Mouse (Mus musculus) lung, adult 2 months (tissue): ENCODE data around the gene Cldn15. TPM values are rescaled to one million over a fixed set of nuclear protein-coding genes. Genes with fewer than 3 reads are reported as not detected.

Experiments
- DNase-seq: peaks from one replicate; pipeline ENCODE4 v3.0.0; 2022
- H3K4me1 ChIP-seq: fragments of 200-500 bp; 2 replicates; pipeline ENCODE4 v1.6.1; 2011; ENCODE audit warnings: low read length; ENCODE audit not compliant: control insufficient read depth, insufficient read depth
- H3K4me3 ChIP-seq: fragments of 200-500 bp; replicated peaks from 2 replicates; pipeline ENCODE3; 2011; ENCODE audit warnings: low read depth, mild to moderate bottlenecking, control low read depth, low read length; ENCODE audit errors: extremely low read depth
- CTCF ChIP-seq: fragments of 200-500 bp; IDR thresholded peaks from 2 replicates; pipeline ENCODE4 v1.5.1; 2011; ENCODE audit warnings: mild to moderate bottlenecking, low read length, control low read depth; ENCODE audit not compliant: insufficient read depth
- POLR2A ChIP-seq: fragments of 200-500 bp; IDR thresholded peaks from 2 replicates; pipeline ENCODE4 v1.6.1; 2011; ENCODE audit warnings: low read depth, mild to moderate bottlenecking, control low read depth, low read length, borderline replicate concordance; ENCODE audit errors: extremely low read depth
- WGBS: fragments of 180-500 bp; shearing (Covaris S2); methylation state at CpG from one replicate; pipeline ENCODE4 v1.1.7; 2018; 5-methylcytosine and 5-hydroxymethylcytosine counted together
- polyA plus RNA-seq: library from polyadenylated mRNA; depleted of rRNA; stranded (reverse); fragments of >200 nt; gene quantifications from 2 replicates; pipeline ENCODE4 v1.2.3, GENCODE M21; 2012

The Cldn15 gene
- polyA plus RNA-seq, 1 experiment, result 20.6 TPM

GRCm38 (mm10) chr5:136961983-136962461, 4.4 kb upstream of the Cldn15 start:
- 0% methylated on average over 20 of the region's 20 CpGs for WGBS
- H3K4me1 ChIP-seq, result peaks cover 15% of the 10 kb centered on the region
- peak; percentile 95 for DNase-seq
- H3K4me3 ChIP-seq, result peak overlapping the region; percentile 97
- TF ChIP-seq CTCF (0 out of 2 replicates have a peak, but pooled peaks have one; percentile 5), POLR2A (peak; percentile 73; the same call in 1 of the 2 replicates)

DNA sequence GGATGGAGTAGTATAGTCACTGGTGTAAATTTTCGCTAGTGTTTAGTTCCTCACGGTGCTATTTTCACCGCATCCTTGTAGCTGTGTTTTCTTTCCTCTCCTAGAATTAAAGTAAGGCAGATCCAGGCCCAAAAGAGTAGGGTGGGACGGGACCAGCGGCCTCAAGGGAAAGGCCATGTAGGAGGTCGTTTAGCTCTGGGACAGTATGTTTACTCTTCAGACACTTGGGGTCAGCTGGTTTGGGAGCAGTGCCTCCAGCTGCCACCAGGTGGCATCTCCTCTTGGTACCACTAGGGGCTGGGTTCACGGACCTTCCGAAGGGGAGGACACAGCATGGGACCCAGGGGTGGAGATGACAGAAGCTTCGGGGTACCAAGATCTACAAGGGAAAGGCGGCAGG, 3.9 kb upstream of the Cldn15 start:
- Histone ChIP-seq H3K4me1 (peaks cover 15% of the 10 kb centered on the region), H3K4me3 (peak overlapping the region; percentile 97)
- no peak for TF ChIP-seq POLR2A
- TF ChIP-seq CTCF, result peak; percentile 92
- peak; percentile 83 for DNase-seq
- WGBS, result under 1% methylated on average over 10 of the region's 10 CpGs

DNA sequence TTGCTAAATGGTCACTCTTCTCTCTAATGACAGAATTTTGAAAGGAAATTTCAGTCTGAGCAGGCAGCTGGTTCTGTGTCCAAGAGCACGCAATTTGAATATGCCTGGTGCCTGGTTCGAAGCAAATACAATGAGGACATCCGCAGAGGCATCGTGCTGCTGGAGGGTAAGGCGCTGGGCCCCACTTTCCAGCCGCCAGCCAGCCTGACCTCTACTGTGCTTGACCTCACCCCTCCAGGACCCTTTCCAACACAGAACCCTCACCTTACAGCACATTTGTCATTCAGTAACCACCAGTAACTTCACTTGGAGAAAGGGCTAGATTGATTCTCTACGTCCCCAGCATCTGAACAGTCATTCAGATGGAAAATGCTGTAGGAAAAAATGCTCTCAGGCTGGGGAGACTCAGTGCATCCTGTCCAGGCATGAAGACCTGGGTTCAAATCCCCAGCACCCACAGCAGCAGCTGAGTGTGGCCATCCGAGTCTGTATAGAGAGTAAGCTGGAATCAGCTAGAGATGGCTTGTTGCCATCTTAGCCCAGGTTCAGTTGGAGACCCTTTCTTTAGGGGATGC, 3.4 kb upstream of the Cldn15 start:
- Histone ChIP-seq H3K4me3 (no peak overlapping the region), H3K4me1 (peaks cover 15% of the 10 kb centered on the region)
- TF ChIP-seq CTCF (no peak), POLR2A (no peak)
- WGBS, result 68% methylated on average over 8 of the region's 8 CpGs
- DNase-seq, result no peak

- H3K4me1 ChIP-seq, result peaks cover 15% of the 10 kb centered on the region
- no peak for TF ChIP-seq POLR2A
- TF ChIP-seq CTCF, result no peak
- H3K4me3 ChIP-seq, result no peak overlapping the region
- whole genome bisulfite sequencing, result 52% methylated on average over 9 of the region's 9 CpGs
- no peak for DNase-seq
Observed at GRCm38 (mm10) chr5:136965210-136965609, 1.2 kb upstream of the Cldn15 start.

DNA sequence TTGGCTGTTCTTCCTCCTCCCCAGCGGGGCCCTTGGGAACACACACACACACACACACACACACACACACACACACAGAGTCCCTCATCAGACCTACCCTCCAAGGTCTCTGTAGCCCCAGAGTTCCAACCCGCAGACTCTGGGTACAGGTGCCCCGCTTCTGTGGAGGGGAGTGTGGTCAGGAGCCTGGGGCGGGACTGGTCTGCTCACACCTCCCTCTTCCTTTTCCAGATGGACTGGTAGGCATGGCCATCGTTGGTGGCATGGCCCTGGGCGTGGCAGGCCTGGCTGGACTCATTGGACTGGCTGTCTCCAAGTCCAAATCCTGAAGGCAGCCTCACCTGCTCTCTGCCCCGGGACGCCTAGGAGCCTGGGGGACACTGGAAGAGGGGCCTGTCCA, 730 bp upstream of the Cldn15 start:
- TF ChIP-seq POLR2A, result no peak
- no peak for TF ChIP-seq CTCF

DNA sequence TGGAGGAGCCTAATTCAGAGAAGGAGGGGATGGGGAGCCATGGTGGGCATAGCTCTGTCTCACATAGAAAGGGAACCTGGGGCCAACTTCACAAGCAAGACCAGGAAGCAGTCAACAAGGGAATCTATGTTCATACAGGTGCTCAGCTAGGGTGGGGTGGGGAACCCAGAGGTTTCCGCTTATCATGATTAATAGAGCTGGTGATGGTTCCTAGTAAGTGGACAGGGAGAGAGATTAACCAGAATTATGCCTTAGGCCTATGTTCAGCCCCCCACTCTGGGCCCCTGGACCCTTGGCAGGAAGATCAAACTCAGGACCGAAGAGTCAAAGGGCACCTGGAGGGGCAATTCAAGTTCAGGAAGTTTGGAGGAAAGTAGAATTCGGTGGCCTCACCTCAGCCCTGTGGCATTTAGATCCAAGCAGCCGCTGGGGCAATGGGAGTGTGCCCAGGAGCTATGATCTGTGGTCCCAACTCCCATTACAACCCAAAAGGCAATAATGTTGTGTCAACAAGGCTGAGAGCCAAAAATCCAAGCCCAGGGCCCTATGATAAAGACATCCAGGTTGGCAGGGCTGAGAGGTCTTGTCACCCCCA, 542 bp downstream of the Cldn15 start:
- H3K4me3 ChIP-seq, result no peak overlapping the region
- WGBS, result 69% methylated on average over 4 of the region's 4 CpGs
- H3K4me1 ChIP-seq, result peaks cover 15% of the 10 kb centered on the region
- DNase-seq, result no peak
- no peak for TF ChIP-seq CTCF
- TF ChIP-seq POLR2A, result no peak

More for the DNA sequence above, 730 bp upstream of the Cldn15 start:
- Histone ChIP-seq H3K4me3 (no peak overlapping the region), H3K4me1 (peaks cover 15% of the 10 kb centered on the region)
- WGBS, result 71% methylated on average over 8 of the region's 8 CpGs
- no peak for DNase-seq

DNA sequence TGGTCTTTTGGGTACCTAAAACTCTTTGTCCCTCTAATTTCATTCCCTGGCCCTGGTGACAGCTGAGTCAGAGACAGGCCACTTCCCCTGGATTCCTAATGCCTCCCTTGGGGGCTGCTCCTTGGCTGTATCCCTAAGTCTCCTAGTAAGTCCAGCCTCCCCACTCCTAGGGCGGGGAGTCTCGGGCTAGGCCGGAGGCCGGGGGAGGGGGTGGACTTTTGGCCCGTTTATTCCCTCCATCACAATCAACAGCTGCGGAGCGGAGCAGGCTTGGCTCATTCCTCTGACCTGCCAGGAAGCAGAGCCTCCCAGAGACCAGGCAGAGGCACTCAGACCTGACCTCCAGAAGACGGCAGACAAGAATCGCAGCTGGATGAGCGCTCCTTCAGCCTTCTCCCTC, 1.2 kb downstream of the Cldn15 start:
- WGBS, result 60% methylated on average over 10 of the region's 10 CpGs
- no peak for TF ChIP-seq POLR2A
- no peak for TF ChIP-seq CTCF

DNA sequence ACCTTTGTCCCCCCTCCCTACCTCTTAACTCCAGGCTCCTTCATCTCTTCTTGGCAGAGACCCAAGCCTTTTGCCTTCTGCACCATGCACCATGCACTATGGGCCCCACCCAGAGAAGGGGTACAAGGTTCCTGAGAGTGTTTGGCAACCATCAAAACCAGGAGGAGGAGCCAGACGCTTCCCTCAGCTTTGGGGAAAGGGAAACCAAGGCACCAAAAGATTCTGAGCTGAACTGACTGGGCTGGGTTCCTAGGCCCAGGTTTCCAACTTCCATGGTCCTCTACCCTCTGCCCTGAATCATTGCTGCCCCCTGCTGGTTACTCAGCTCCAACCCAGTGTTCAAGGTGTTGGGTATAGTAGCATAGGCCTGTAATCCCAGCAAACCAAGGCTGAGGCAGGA, 4.3 kb downstream of the Cldn15 start:
- TF ChIP-seq POLR2A (no peak), CTCF (peak; percentile 90)
- WGBS, result 41% methylated on average over 1 of the region's 1 CpGs
- H3K4me3 ChIP-seq, result no peak overlapping the region

More for the DNA sequence above, 1.2 kb downstream of the Cldn15 start:
- Histone ChIP-seq H3K4me1 (peaks cover 15% of the 10 kb centered on the region), H3K4me3 (no peak overlapping the region)
- no peak for DNase-seq

DNA sequence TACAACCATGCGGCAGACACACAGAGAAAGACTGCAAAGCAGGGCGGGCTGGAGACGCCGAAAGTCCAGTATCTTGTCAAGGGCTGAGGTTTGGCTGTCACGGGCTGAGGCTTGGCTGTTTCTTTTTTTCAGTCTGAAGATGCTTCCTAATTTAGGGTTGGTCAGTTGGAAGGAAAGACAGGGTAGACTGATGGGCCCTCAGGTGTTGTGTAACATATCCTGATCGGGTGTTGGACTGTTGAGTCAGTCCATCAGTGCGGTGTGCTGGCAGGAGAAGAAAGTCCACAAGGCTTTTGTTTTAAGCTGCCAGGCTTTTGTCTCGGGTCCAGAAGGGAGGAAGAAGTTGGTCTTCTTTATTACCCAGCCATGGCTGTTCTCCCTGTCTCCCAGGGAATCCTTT, 7.3 kb downstream of the Cldn15 start:
- H3K4me1 ChIP-seq, result no peaks in the 10 kb centered on the region
- H3K4me3 ChIP-seq, result no peak overlapping the region
- DNase-seq, result no peak
- TF ChIP-seq CTCF, result no peak
- no peak for TF ChIP-seq POLR2A
- 57% methylated on average over 8 of the region's 8 CpGs for WGBS

More for the DNA sequence above, 4.3 kb downstream of the Cldn15 start:
- DNase-seq, result peak; percentile 73
- peaks cover 11% of the 10 kb centered on the region for H3K4me1 ChIP-seq

DNA sequence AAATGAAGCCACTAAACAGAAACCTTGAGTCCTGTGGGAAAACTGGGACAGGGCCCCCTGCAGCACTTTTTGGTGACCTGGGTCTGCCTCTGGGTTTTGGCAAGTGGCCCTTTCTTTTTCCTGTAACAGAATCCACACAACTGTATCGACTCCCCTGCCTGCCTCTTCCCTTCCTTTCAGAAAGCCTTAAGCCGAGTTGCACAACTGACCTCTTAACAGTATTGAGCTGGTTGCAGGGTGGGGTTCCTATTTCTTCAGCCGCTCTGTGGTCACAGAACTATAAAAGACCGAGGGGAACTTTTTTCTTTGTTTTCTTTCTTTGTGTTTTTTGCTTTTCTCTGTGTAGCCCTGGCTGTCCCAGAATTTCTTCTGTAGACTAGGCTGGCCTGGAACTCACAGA, 11.4 kb downstream of the Cldn15 start:
- no peak for DNase-seq
- H3K4me3 ChIP-seq, result no peak overlapping the region
- WGBS, result 36% methylated on average over 4 of the region's 4 CpGs
- no peak for TF ChIP-seq CTCF
- TF ChIP-seq POLR2A, result no peak
- H3K4me1 ChIP-seq, result no peaks in the 10 kb centered on the region
